Mouse (Mus musculus) liver, adult 2 months (tissue): ENCODE results near the gene Ppp1r14b. TPM values are rescaled to one million over a fixed set of nuclear protein-coding genes. Genes with fewer than 3 reads are reported as not detected.
A peak's percentile ranks its signal among the peaks of the same experiment; 100 is the strongest.

Source experiments
- DNase-seq: peaks from one replicate; pipeline ENCODE4 v3.0.0-alpha.2; 2011; ENCODE audit warnings: low read depth, low spot score; ENCODE audit errors: extremely low read depth
- H3K27ac ChIP-seq: fragments of 200-500 bp; replicated peaks from 2 replicates; pipeline ENCODE4 v1.5.1; 2012; ENCODE audit warnings: low read depth, mild to moderate bottlenecking, control low read depth, inconsistent platforms, low read length; ENCODE audit not compliant: insufficient read depth
- H3K27me3 ChIP-seq: fragments of 200-500 bp; 2 replicates; pipeline ENCODE4 v1.6.1; 2012; ENCODE audit warnings: mild to moderate bottlenecking, moderate library complexity, low read length, inconsistent platforms; ENCODE audit not compliant: control insufficient read depth, insufficient read depth
- H3K36me3 ChIP-seq: fragments of 200-500 bp; 2 replicates; pipeline ENCODE4 v1.6.1; 2012; ENCODE audit warnings: low read length, inconsistent platforms; ENCODE audit not compliant: control insufficient read depth, insufficient read depth
- H3K4me1 ChIP-seq: fragments of 200-500 bp; 2 replicates; pipeline ENCODE4 v1.6.1; 2011; ENCODE audit warnings: low read length; ENCODE audit not compliant: control insufficient read depth, insufficient read depth
- H3K4me3 ChIP-seq: fragments of 200-500 bp; 2 replicates; pipeline ENCODE4 v1.5.1; 2011; ENCODE audit warnings: low read depth, mild to moderate bottlenecking, control low read depth, low read length, moderate library complexity; ENCODE audit not compliant: insufficient read depth
- H3K79me2 ChIP-seq: fragments of 200-500 bp; 2 replicates; pipeline ENCODE4 v1.6.1; 2012; ENCODE audit warnings: inconsistent platforms, mild to moderate bottlenecking, low read length, moderate library complexity; ENCODE audit not compliant: control insufficient read depth, insufficient read depth
- H3K9ac ChIP-seq: fragments of 200-500 bp; 2 replicates; pipeline ENCODE4 v1.6.1; 2012; ENCODE audit warnings: low read depth, mild to moderate bottlenecking, control low read depth, inconsistent platforms, low read length
- CTCF ChIP-seq: fragments of 200-500 bp; IDR thresholded peaks from 2 replicates; pipeline ENCODE4 v1.5.1; 2011; ENCODE audit warnings: low read depth, low read length, control low read depth
- POLR2A ChIP-seq: fragments of 200-500 bp; IDR thresholded peaks from 2 replicates; pipeline ENCODE4 v1.6.1; 2011; ENCODE audit warnings: low read length, control low read depth; ENCODE audit not compliant: insufficient read depth; ENCODE audit errors: extremely low read depth
- WGBS: fragments of 180-500 bp; shearing (Covaris S2); methylation state at CpG from one replicate; pipeline ENCODE4 v1.1.7; 2018; 5-methylcytosine and 5-hydroxymethylcytosine counted together
- polyA plus RNA-seq: library from polyadenylated mRNA; depleted of rRNA; stranded (reverse); fragments of >200 nt; gene quantifications from 2 replicates; pipeline ENCODE4 v1.2.3, GENCODE M21; 2012
- total RNA-seq: library from RNA; depleted of rRNA; stranded (reverse); fragments of >200 nt; gene quantifications from 2 replicates; pipeline ENCODE4 v1.2.3, GENCODE M21; 2014

Gene Ppp1r14b
- total and polyA plus RNA-seq, 2 experiments, result 14.0 to 38.2 TPM

- H3K4me3 ChIP-seq, result no peak overlapping the region
- no peaks in the 10 kb centered on the region for H3K79me2 ChIP-seq
- peaks cover 11% of the 10 kb centered on the region for H3K4me1 ChIP-seq
- no peak overlapping the region for H3K9ac ChIP-seq
- TF ChIP-seq POLR2A (no peak), CTCF (no peak)
- 68% methylated on average over 5 of the region's 5 CpGs for WGBS
- no peaks in the 10 kb centered on the region for H3K27me3 ChIP-seq
- no peaks in the 10 kb centered on the region for H3K36me3 ChIP-seq
- H3K27ac ChIP-seq, result no peak overlapping the region
- no peak for DNase-seq
Measured at GRCm38 (mm10) chr19:6949951-6950350, 24.8 kb upstream of the Ppp1r14b start.

GRCm38 (mm10) chr19:6950613-6951153, 24.1 kb upstream of the Ppp1r14b start:
- H3K27me3 ChIP-seq, result no peaks in the 10 kb centered on the region
- peak; percentile 72 for DNase-seq
- H3K9ac ChIP-seq, result peak overlapping the region; percentile 74
- TF ChIP-seq POLR2A, result 0 out of 2 replicates have a peak, but pooled peaks have one; percentile 46
- no peak for TF ChIP-seq CTCF
- peak overlapping the region; percentile 77 for H3K27ac ChIP-seq
- no peaks in the 10 kb centered on the region for H3K36me3 ChIP-seq
- peaks cover 11% of the 10 kb centered on the region for H3K4me1 ChIP-seq
- WGBS, result under 1% methylated on average over 28 of the region's 28 CpGs
- peak overlapping the region; percentile 72 for H3K4me3 ChIP-seq
- H3K79me2 ChIP-seq, result no peaks in the 10 kb centered on the region

- no peaks in the 10 kb centered on the region for H3K79me2 ChIP-seq
- under 1% methylated on average over 35 of the region's 35 CpGs for WGBS
- DNase-seq, result peak; percentile 96
- H3K36me3 ChIP-seq, result no peaks in the 10 kb centered on the region
- H3K27ac ChIP-seq, result peak overlapping the region; percentile 98
- no peaks in the 10 kb centered on the region for H3K27me3 ChIP-seq
- H3K4me1 ChIP-seq, result peaks cover 11% of the 10 kb centered on the region
- peak overlapping the region; percentile 82 for H3K9ac ChIP-seq
- TF ChIP-seq POLR2A (peak; percentile 59), CTCF (no peak)
- peak overlapping the region; percentile 72 for H3K4me3 ChIP-seq
Measured at GRCm38 (mm10) chr19:6951381-6951968, 23.3 kb upstream of the Ppp1r14b start.

GRCm38 (mm10) chr19:6951994-6952711, 22.6 kb upstream of the Ppp1r14b start:
- peaks cover 11% of the 10 kb centered on the region for H3K4me1 ChIP-seq
- DNase-seq, result peak; percentile 88
- TF ChIP-seq POLR2A, result 0 out of 2 replicates have a peak, but pooled peaks have one; percentile 40
- TF ChIP-seq CTCF, result no peak
- peak overlapping the region; percentile 67 for H3K4me3 ChIP-seq
- no peaks in the 10 kb centered on the region for H3K79me2 ChIP-seq
- peak overlapping the region; percentile 82 for H3K9ac ChIP-seq
- H3K27ac ChIP-seq, result peak overlapping the region; percentile 98
- WGBS, result under 1% methylated on average over 31 of the region's 31 CpGs
- no peaks in the 10 kb centered on the region for H3K27me3 ChIP-seq
- no peaks in the 10 kb centered on the region for H3K36me3 ChIP-seq

- TF ChIP-seq POLR2A (0 out of 2 replicates have a peak, but pooled peaks have one; percentile 42), CTCF (no peak)
- H3K9ac ChIP-seq, result peak overlapping the region; percentile 82
- DNase-seq, result peak; percentile 77
- H3K27me3 ChIP-seq, result no peaks in the 10 kb centered on the region
- no peaks in the 10 kb centered on the region for H3K36me3 ChIP-seq
- WGBS, result 10% methylated on average over 3 of the region's 3 CpGs
- no peaks in the 10 kb centered on the region for H3K79me2 ChIP-seq
- peak overlapping the region; percentile 98 for H3K27ac ChIP-seq
- peaks cover 11% of the 10 kb centered on the region for H3K4me1 ChIP-seq
- H3K4me3 ChIP-seq, result peak overlapping the region; percentile 67
Measured at GRCm38 (mm10) chr19:6952712-6953037, 22.1 kb upstream of the Ppp1r14b start.
